In genomic region chr17:12103781-12104180, GRCm38 (mm10) we compare ENCODE assay signal across 10 mouse cellular contexts. TPM values are rescaled to one million over a fixed set of nuclear protein-coding genes. Genes with fewer than 3 reads are reported as not detected.
DNase-seq lines count a peak whose midpoint lies in the region; ATAC-seq and TF ChIP-seq lines count a peak whose summit lies in the region.
"Had no signal": no experiment of that assay in that cellular context is flagged by ENCODE, and none has a peak within 500 bp of the region (broad histone marks: within the 10 kb centered on the region; RNA-seq: fewer than 3 reads in every experiment).

No protein-coding gene starts in this region.

- no peaks in the 10 kb centered on the region for H3K27me3 ChIP-seq in liver, embryonic 11.5 days (replicated peaks; ENCODE audit: control insufficient read depth, insufficient read depth, low read length)
- no peaks in the 10 kb centered on the region for H3K27me3 ChIP-seq in MEL (ENCODE audit: control insufficient read depth in 1 of 2, insufficient read depth in 2 of 2, low read length in 2 of 2)
- no peaks in the 10 kb centered on the region for H3K27me3 ChIP-seq in small intestine, adult 2 months (ENCODE audit: control insufficient read depth, insufficient read depth, low read length)
- no peaks in the 10 kb centered on the region for H3K27me3 ChIP-seq in heart, embryonic 10.5 days (ENCODE audit: insufficient read depth, poor library complexity, severe bottlenecking)
- H3K27me3 ChIP-seq: hindbrain, embryonic 12.5 days had no signal

- no peak overlapping the region for H3K27ac ChIP-seq in liver, embryonic 11.5 days (ENCODE audit: low read depth, low read length)
- no peak overlapping the region for H3K27ac ChIP-seq in MEL (ENCODE audit: control insufficient read depth, low read depth, low read length)
- H3K27ac ChIP-seq in small intestine, adult 2 months (ENCODE audit: insufficient read depth, low read depth, low read length), result no peak overlapping the region
- no peak overlapping the region for H3K27ac ChIP-seq in heart, embryonic 10.5 days
- H3K27ac ChIP-seq: hindbrain, embryonic 12.5 days had no signal

- TF ChIP-seq POLR2A in MEL (IDR thresholded peaks at IDR 0.05; ENCODE audit: control insufficient read depth in 1 of 2, insufficient read depth in 1 of 2, low read depth in 1 of 2, low read length in 2 of 2, poor library complexity in 1 of 2), result no peak
- no peak for TF ChIP-seq POLR2A in small intestine, adult 2 months (IDR thresholded peaks at IDR 0.05; ENCODE audit: low read depth, low read length)

- no peaks in the 10 kb centered on the region for H3K9me3 ChIP-seq in liver, embryonic 11.5 days (ENCODE audit: control insufficient read depth, low read length)
- H3K9me3 ChIP-seq in MEL (replicated peaks; ENCODE audit: insufficient read depth, low read length), result no peaks in the 10 kb centered on the region
- H3K9me3 ChIP-seq in heart, embryonic 10.5 days, result no peaks in the 10 kb centered on the region

- DNase-seq in liver, result peak; percentile 71
- DNase-seq in liver, embryonic 11.5 days (ENCODE audit: low spot score), result no peak
- DNase-seq in MEL (ENCODE audit: low read depth, low spot score), result no peak
- DNase-seq in embryo, embryonic 11 days, result peak; percentile 9
- no peak for DNase-seq in cerebellum, adult 11 months
- no peak for DNase-seq in right cerebral cortex, adult 2 months (ENCODE audit: low spot score in 2 of 2)
- DNase-seq in heart, embryonic 10.5 days (ENCODE audit: low spot score), result no peak
- DNase-seq: gastrocnemius, postnatal 25 days had no signal

- ATAC-seq in liver, embryonic 11.5 days (replicated peaks; ENCODE audit: low FRiP score), result no peak

- no peak overlapping the region for H3K4me3 ChIP-seq in liver, embryonic 11.5 days (ENCODE audit: low read depth, low read length)
- no peak overlapping the region for H3K4me3 ChIP-seq in MEL (ENCODE audit: control insufficient read depth in 1 of 2, insufficient read depth in 1 of 2, low read depth in 2 of 2, low read length in 2 of 2)
- no peak overlapping the region for H3K4me3 ChIP-seq in small intestine, adult 2 months (ENCODE audit: low read depth, low read length)
- H3K4me3 ChIP-seq in heart, embryonic 10.5 days, result no peak overlapping the region
- H3K4me3 ChIP-seq: hindbrain, embryonic 12.5 days had no signal

- no peaks in the 10 kb centered on the region for H3K79me2 ChIP-seq in MEL (ENCODE audit: control insufficient read depth, insufficient read depth, low read length, poor library complexity)

- no peaks in the 10 kb centered on the region for H3K36me3 ChIP-seq in liver, embryonic 11.5 days (ENCODE audit: control insufficient read depth, insufficient read depth, low read length)
- no peaks in the 10 kb centered on the region for H3K36me3 ChIP-seq in MEL (ENCODE audit: control insufficient read depth in 1 of 2, insufficient read depth in 2 of 2, low read length in 2 of 2)
- H3K36me3 ChIP-seq in small intestine, adult 2 months (ENCODE audit: control insufficient read depth, insufficient read depth, low read length), result no peaks in the 10 kb centered on the region
- H3K36me3 ChIP-seq in heart, embryonic 10.5 days, result no peaks in the 10 kb centered on the region
- H3K36me3 ChIP-seq: hindbrain, embryonic 12.5 days had no signal

- TF ChIP-seq RAD21 in MEL (IDR thresholded peaks at IDR 0.05; ENCODE audit: low read depth, low read length), result peak; percentile 20

- no peak overlapping the region for H3K9ac ChIP-seq in liver, embryonic 11.5 days (ENCODE audit: low read depth, low read length)
- H3K9ac ChIP-seq in MEL (ENCODE audit: control insufficient read depth, low read depth, low read length, poor library complexity, severe bottlenecking), result no peak overlapping the region
- H3K9ac ChIP-seq: hindbrain, embryonic 12.5 days had no signal

- TF ChIP-seq EP300 in MEL (IDR thresholded peaks at IDR 0.05; ENCODE audit: low read depth in 1 of 2, low read length in 2 of 2), result no peak

- H3K4me1 ChIP-seq in liver, embryonic 11.5 days (replicated peaks; ENCODE audit: control insufficient read depth, insufficient read depth, low read length), result peaks cover 7% of the 10 kb centered on the region
- H3K4me1 ChIP-seq in MEL (ENCODE audit: control insufficient read depth in 1 of 2, insufficient read depth in 2 of 2, low read length in 2 of 2), result no peaks in the 10 kb centered on the region
- no peaks in the 10 kb centered on the region for H3K4me1 ChIP-seq in small intestine, adult 2 months (ENCODE audit: control insufficient read depth, insufficient read depth, insufficient read length, low read length)
- no peaks in the 10 kb centered on the region for H3K4me1 ChIP-seq in heart, embryonic 10.5 days
- H3K4me1 ChIP-seq: hindbrain, embryonic 12.5 days had no signal

- peak in 2 of 3 experiments; percentile 9 to 34; a peak in 2 of 6 replicates for TF ChIP-seq CTCF in MEL (IDR thresholded peaks at IDR 0.05 in 2 of 3, conservative IDR thresholded peaks at IDR 0.05 in 1 of 3; ENCODE audit: control insufficient read depth in 1 of 3, insufficient read depth in 1 of 3, low read depth in 2 of 3, low read length in 3 of 3, poor library complexity in 1 of 3, severe bottlenecking in 1 of 3)
- TF ChIP-seq CTCF in small intestine, adult 2 months (IDR thresholded peaks at IDR 0.05; ENCODE audit: extremely low read depth, insufficient read length, insufficient replicate concordance, low read depth, low read length), result peak; percentile 53; the same call in 1 of the 2 replicates

- H3K4me2 ChIP-seq in liver, embryonic 11.5 days, result no peak overlapping the region
- H3K4me2 ChIP-seq: hindbrain, embryonic 12.5 days had no signal

- 75% methylated on average over 6 of the region's 6 CpGs for WGBS in liver, embryonic 11.5 days
- WGBS in small intestine, adult 2 months, result 85% methylated on average over 6 of the region's 6 CpGs
- 80% methylated on average over 6 of the region's 6 CpGs for WGBS in heart, embryonic 10.5 days

TF ChIP-seq in MEL, 35 proteins besides CTCF, POLR2A, EP300 and RAD21:
- TF ChIP-seq SMC3 (IDR thresholded peaks at IDR 0.05; ENCODE audit: low read depth, low read length), result peak; percentile 40
- no peak for TF ChIP-seq POLR2AphosphoS2 (IDR thresholded peaks at IDR 0.05; ENCODE audit: low read length)

RNA-seq across cellular contexts. Expression of gene Agpat4, which starts 14.7 kb away (rescaled TPM):
- polyA plus RNA-seq in liver, embryonic 11.5 days (2014; fragmentation: Nextera tagmentation; extraction: Ambion mirVana), result 28.6 and 30.4 TPM in 2 replicates
- total RNA-seq in MEL (2012; rRNA removed), result 3.3 and 4.8 TPM in 2 replicates
- polyA plus RNA-seq in MEL (2012; ENCODE audit: insufficient read depth in 1 of 2, insufficient read length in 2 of 2, low read depth in 1 of 2, low replicate concordance in 2 of 2, missing spikeins in 1 of 2), result 1 to 10 TPM in 1 of 2 experiments, not detected in 1; 9.3 TPM
- 5.9 and 10.3 TPM in 2 replicates for polyA plus RNA-seq in small intestine, adult 2 months (2012; rRNA removed)
- polyA plus RNA-seq in heart, embryonic 10.5 days (2016; fragmentation: Nextera tagmentation; extraction: Ambion mirVana), result 26.6 and 32.5 TPM in 2 replicates

Comparison
In these comparisons a context has a peak if more than half of its experiments do, and no peak if none do; other contexts are left out.
1. DNase-seq: peak in liver (single experiment) and embryo, embryonic 11 days (single experiment); none in liver, embryonic 11.5 days (single experiment), MEL (single experiment), cerebellum, adult 11 months (single experiment), right cerebral cortex, adult 2 months (0 of 2) and heart, embryonic 10.5 days (single experiment).